Mouse (Mus musculus) cerebellum, postnatal 10 days (tissue): ENCODE data around the gene Zfp317.
"Not testable (repeated sequence)": the region's sequence is repeated elsewhere in the genome, so short reads cannot be mapped to it uniquely, and the experiment has no call there.

Experiments used
- DNase-seq, 2 experiments: peaks; one replicate each; pipeline ENCODE4 v3.0.0; 2021; ENCODE audit warnings: mixed read lengths in 2 of 2

The Zfp317 gene

DNA sequence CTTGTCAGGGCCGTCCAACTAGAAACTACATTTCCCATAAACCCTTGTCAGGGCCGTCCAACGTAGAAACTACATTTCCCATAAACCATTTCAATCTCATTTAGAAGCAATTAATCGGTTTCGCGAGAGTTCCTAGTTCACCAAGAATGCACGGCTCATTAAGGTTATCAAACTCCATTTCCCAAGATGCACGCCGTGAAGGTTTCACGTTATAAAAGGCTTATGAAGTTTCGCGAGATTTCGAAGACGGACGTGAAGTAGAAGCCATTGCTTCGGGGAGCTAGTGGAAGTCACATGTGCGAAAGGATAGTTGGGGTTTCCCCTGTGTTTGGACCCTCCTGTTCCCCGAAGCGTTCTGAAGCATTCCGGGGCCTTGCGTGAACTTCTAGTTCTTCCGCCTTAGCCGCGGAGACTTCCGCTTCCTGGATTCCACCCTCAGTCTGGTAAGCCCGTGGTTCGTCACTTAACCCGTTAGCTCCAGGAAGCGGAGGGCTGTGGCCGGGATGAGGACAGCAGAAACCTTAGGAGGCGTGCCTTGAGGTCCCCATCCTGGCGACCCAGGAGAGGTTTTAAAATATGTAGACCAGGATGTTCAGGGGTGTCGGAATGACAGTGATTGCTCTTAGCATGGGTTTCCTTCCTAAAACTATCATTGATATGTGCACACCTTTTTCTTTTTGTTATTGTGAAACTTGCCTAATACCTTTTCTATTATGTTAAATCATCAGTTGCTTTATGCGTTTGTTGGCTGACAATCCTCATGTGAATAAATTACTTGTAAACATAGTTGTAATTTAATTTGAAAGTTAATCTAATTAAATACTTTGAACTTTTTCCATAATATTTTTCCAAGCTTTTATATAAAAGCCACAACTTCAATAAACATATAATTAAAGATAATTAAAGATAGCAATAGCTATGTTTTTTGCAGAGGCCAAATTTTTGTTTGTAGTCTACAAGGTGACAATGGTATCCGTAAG, at the start of gene Zfp317:
Zfp317 (plus strand) TSS at position 260 of the 980 bp plus-strand sequence.
- DNase-seq, result peak; percentile 87 to 89

- no peak for DNase-seq
Observed at GRCm38 (mm10) chr9:19582317-19582716, 39.6 kb upstream of the Zfp317 start, which contains the start of gene Olfr855. Olfr855 (plus strand) TSS chr9:19582617.

DNA sequence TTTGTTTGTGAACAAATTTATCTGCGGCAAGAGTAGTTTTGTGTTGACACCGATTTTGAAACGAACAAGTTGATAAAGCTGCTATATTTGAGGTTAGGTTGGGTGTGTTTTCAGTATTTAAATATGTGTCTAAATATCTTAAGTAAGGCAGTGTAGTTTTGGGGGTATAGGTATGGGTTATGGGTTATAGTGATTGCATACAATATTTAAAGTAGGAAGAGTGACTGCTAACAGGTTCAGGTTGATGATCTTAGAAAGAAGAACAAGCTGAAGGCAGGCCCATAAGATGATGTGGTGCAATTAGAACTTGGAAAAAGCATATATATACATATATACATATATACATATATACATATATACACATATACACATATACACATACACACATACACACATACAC, 605 bp upstream of the Zfp317 start:
- peak in 1 of 2 experiments; percentile 12 for DNase-seq

GRCm38 (mm10) chr9:19629574-19629973, 7.7 kb downstream of the Zfp317 start:
- DNase-seq, result no peak

GRCm38 (mm10) chr9:19645193-19645592, 23.3 kb downstream of the Zfp317 start:
- DNase-seq, result no peak

GRCm38 (mm10) chr9:19690281-19690680, 68.4 kb downstream of the Zfp317 start:
- DNase-seq, result peak; percentile 1 to 2

- no peak for DNase-seq
Observed at GRCm38 (mm10) chr9:19691426-19691825, 69.5 kb downstream of the Zfp317 start.

- peak; percentile 11 to 19 for DNase-seq
Observed at GRCm38 (mm10) chr9:19692430-19692829, 70.5 kb downstream of the Zfp317 start.

- not testable (repeated sequence) for DNase-seq
Observed at GRCm38 (mm10) chr9:19694285-19694684, 72.4 kb downstream of the Zfp317 start.

DNA sequence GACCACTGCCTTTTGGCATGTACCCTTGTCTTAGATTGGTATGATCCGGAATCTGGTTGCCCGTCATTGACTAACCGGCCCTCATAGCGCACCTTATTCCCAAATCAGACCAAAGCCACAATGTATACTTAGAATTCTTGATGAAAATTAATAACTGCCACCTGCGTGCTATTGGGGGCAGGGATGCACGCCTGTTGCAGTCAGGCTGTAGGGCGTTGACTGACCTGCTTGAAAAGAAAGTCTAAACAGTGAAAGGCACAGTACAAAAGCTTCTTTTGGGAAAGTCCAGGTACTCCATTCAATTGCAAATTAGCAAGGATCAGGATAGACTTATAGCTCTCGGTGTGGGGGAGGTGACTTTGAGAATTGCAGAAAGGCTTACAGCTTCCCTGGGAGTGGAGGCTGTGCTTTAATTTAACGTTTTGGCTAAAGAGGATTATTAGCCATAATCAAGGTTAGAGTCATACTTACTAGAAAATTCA, 73.0 kb downstream of the Zfp317 start:
- DNase-seq, result not testable (repeated sequence)
